Mouse (Mus musculus) limb, embryonic 15.5 days (tissue): ENCODE data around the gene Hhipl1. TPM values are rescaled to one million over a fixed set of nuclear protein-coding genes. Genes with fewer than 3 reads are reported as not detected.
A peak's percentile ranks its signal among the peaks of the same experiment; 100 is the strongest.

ENCODE experiments used
- ATAC-seq: fragments of 200-750 bp; cut with Nextera tagmentation; 2 replicates; pipeline ENCODE4 v1.8.0; 2017; ENCODE audit warnings: low read depth, moderate TSS enrichment; ENCODE audit not compliant: insufficient number of reproducible peaks, low FRiP score, low TSS enrichment
- H3K27ac ChIP-seq: fragments of 300-500 bp; sonication (generic); 2 replicates; pipeline ENCODE4 v1.5.1; 2015; ENCODE audit warnings: moderate library complexity, mild to moderate bottlenecking, inconsistent platforms
- H3K27me3 ChIP-seq: fragments of 300-500 bp; sonication (generic); 2 replicates; pipeline ENCODE4 v1.6.1; 2015; ENCODE audit warnings: inconsistent platforms
- H3K36me3 ChIP-seq: fragments of 300-500 bp; sonication (generic); 2 replicates; pipeline ENCODE4 v1.6.1; 2015; ENCODE audit warnings: inconsistent platforms
- H3K4me1 ChIP-seq: fragments of 300-500 bp; sonication (generic); 2 replicates; pipeline ENCODE4 v1.6.1; 2015; ENCODE audit warnings: inconsistent platforms
- H3K4me2 ChIP-seq: fragments of 300-500 bp; sonication (generic); 2 replicates; pipeline ENCODE4 v1.6.1; 2015; ENCODE audit warnings: mild to moderate bottlenecking, inconsistent platforms
- H3K4me3 ChIP-seq: fragments of 300-500 bp; sonication (generic); 2 replicates; pipeline ENCODE4 v1.5.1; 2015; ENCODE audit warnings: mild to moderate bottlenecking, inconsistent platforms
- H3K9ac ChIP-seq: fragments of 300-500 bp; sonication (generic); 2 replicates; pipeline ENCODE4 v1.6.1; 2015; ENCODE audit warnings: inconsistent platforms
- H3K9me3 ChIP-seq: fragments of 300-500 bp; sonication (generic); 2 replicates; pipeline ENCODE4 v1.6.1; 2016; ENCODE audit warnings: inconsistent platforms
- WGBS: fragments of 180-500 bp; shearing (Covaris S2); methylation state at CpG from one replicate; pipeline ENCODE4 v1.1.7; 2015; 5-methylcytosine and 5-hydroxymethylcytosine counted together
- polyA plus RNA-seq: library from polyadenylated mRNA; unstranded; fragments of >200 nt; fragmentation: Nextera tagmentation; extraction: Ambion mirVana; gene quantifications from 2 replicates; pipeline ENCODE4 v1.2.1, GENCODE M21; 2015

The Hhipl1 gene
- polyA plus RNA-seq = 0.97 and 1.4 TPM in 2 replicates

DNA sequence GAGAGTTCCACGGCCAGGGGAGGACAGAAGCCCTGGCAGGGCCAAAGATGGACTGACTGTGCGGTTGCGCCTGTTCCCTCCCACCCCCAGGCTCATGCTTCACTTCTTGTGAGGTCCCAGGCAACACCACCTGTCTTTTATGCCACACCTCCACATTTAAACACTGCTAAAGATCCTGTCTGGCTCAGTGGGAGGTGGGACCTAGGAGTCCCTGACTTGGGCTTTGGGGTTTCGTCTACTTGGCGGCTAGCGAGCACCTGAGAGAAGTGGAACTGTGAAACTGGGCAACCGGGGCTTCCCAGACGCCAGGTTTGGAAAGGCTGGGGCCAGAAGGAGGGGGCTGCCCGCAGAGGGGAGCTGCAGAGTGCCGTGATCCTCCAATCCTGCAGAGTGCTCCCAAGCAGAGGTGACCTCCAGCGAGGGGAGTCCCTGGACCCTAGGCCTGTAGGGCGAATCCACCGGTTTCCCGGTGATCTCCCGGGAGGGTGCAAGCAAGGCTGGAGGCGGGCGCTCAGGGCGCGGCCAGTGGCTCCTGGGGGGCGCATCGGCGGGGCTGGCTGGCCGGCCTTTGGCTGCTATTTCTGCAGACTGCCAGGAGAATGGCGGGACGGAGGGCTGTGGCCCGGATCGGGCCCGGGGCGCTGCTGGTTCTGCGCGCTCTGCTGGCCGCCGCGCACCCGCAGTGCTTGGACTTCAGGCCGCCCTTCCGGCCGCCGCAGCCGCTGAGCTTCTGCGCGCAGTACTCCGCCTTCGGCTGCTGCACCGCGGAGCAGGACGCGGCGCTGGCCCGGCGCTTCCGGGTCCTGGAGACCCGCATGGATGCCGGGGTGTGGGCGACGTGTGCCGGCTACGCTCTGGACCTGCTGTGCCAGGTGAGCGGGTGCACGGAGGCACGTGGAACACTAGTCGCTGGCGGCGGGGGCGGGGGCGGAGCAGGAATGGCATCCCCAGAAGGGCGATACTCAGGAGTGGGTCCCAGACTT is at the start of gene Hhipl1:
Gene Hhipl1, plus strand, starts transcription at position 459 of the 983 bp plus-strand sequence.
- 2% methylated on average over 66 of the region's 67 CpGs for WGBS
- no peaks in the 10 kb centered on the region for H3K36me3 ChIP-seq
- H3K9ac ChIP-seq = peak within 1 kb of the TSS; percentile 53
- H3K4me3 ChIP-seq = peak within 1 kb of the TSS; percentile 56
- H3K27ac ChIP-seq = no peak within 1 kb of the TSS
- H3K4me2 ChIP-seq = peak within 1 kb of the TSS; percentile 95
- ATAC-seq = 0 out of 2 replicates have a peak, but pooled peaks have one; percentile 33
- H3K27me3 ChIP-seq = peaks cover 49% of the 10 kb centered on the region
- peaks cover 36% of the 10 kb centered on the region for H3K4me1 ChIP-seq
- H3K9me3 ChIP-seq = no peaks in the 10 kb centered on the region

DNA sequence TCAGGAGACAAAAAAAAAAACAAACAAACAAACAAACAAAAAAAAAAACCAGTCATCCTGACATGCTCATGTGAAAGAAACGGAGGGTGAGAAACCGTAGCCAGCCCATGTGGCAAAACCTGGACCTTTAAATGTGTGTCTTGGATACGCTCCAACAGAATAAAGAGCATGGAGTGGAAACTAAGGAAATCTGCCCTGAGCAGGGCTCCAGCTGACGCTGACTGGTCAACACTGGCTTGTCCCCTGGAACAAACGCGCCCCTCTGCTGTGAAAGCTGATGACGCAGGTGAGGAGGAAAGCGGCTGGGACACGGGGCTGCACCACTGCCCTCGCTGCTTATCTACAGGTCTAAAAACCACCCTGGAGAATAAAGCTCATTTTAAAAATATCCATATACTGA is 49.3 kb upstream of the Hhipl1 start:
- no peak for ATAC-seq
- Histone ChIP-seq H3K4me1 (peaks cover 52% of the 10 kb centered on the region), H3K4me3 (no peak overlapping the region), H3K9ac (no peak overlapping the region), H3K36me3 (no peaks in the 10 kb centered on the region), H3K27ac (no peak overlapping the region), H3K27me3 (no peaks in the 10 kb centered on the region), H3K4me2 (no peak overlapping the region), H3K9me3 (no peaks in the 10 kb centered on the region)
- WGBS = 49% methylated on average over 10 of the region's 10 CpGs

GRCm38 (mm10) chr12:108259322-108260049 is 46.6 kb upstream of the Hhipl1 start:
- Histone ChIP-seq H3K4me2 (no peak overlapping the region), H3K4me1 (peaks cover 47% of the 10 kb centered on the region), H3K9ac (no peak overlapping the region), H3K27me3 (no peaks in the 10 kb centered on the region), H3K27ac (no peak overlapping the region), H3K9me3 (no peaks in the 10 kb centered on the region), H3K4me3 (no peak overlapping the region), H3K36me3 (no peaks in the 10 kb centered on the region)
- WGBS = 87% methylated on average over 24 of the region's 24 CpGs
- ATAC-seq = no peak

DNA sequence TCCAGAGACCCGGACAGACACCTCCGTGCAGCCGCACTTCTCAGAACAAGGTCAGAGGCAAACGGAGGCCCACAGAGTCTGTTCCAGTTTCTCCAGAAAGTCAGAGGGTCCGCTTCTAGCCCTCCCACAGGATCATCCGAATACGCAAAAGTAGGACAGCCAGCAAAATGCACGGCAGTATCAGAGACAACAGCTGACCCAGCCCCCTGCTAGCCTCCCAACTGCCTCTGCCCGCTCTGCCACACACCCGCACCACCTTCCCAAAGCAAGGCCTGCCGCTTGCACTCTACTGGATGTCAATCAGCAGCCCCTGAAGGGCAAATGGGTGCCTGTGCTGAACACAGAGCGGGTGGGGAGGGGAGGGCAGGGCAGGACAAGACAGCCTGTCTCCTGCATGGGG is 45.1 kb upstream of the Hhipl1 start:
- no peaks in the 10 kb centered on the region for H3K27me3 ChIP-seq
- peaks cover 53% of the 10 kb centered on the region for H3K4me1 ChIP-seq
- no peaks in the 10 kb centered on the region for H3K36me3 ChIP-seq
- no peak overlapping the region for H3K9ac ChIP-seq
- no peak overlapping the region for H3K27ac ChIP-seq
- 89% methylated on average over 12 of the region's 12 CpGs for WGBS
- no peak for ATAC-seq
- H3K9me3 ChIP-seq = no peaks in the 10 kb centered on the region
- no peak overlapping the region for H3K4me2 ChIP-seq
- no peak overlapping the region for H3K4me3 ChIP-seq

GRCm38 (mm10) chr12:108264918-108265317 is 41.2 kb upstream of the Hhipl1 start:
- Histone ChIP-seq H3K27me3 (no peaks in the 10 kb centered on the region), H3K4me1 (peaks cover 40% of the 10 kb centered on the region), H3K9me3 (no peaks in the 10 kb centered on the region), H3K9ac (no peak overlapping the region), H3K4me2 (no peak overlapping the region), H3K36me3 (no peaks in the 10 kb centered on the region), H3K4me3 (no peak overlapping the region), H3K27ac (no peak overlapping the region)
- WGBS = 80% methylated on average over 7 of the region's 7 CpGs
- no peak for ATAC-seq

DNA sequence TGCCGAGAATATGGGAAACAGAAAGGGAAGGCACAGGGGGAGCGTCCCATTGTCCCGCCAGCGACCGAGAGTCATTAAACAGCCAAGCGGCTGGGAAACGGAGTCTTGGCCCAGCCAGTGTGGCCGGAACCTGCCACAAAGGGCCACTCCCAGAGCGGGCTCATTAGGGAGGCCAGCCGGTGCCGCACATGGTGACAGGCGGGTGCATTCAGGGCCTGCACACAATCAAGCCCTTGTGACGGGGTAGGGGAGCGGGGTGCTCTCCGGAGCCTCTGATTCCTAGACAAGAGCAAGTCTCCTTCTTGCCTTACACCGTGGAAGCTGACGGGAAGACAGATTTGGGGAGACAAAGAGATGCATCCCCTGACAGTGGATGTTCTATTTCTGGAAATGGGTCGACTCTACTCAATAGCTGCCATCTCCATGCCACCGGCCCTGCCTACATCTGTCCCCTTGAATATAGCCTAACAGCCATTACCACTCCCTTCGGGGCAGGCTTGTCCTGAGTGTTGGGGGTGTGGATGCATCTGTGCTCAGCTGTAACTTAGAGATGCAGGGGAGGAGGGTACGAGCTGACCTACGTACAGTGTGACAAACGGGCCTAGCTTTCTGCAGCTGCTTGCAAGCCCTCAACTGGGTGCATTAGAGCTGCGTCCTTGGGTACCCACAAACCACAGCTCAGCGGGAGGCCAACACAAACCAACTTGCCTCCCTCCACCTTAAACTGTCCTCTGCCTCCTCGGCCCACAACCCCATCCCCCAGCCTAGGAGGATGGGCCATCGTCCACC is 40.0 kb upstream of the Hhipl1 start:
- H3K27ac ChIP-seq = no peak overlapping the region; the same call in 1 of the 2 replicates
- H3K4me3 ChIP-seq = no peak overlapping the region
- no peaks in the 10 kb centered on the region for H3K36me3 ChIP-seq
- ATAC-seq = no peak
- no peak overlapping the region for H3K9ac ChIP-seq
- no peaks in the 10 kb centered on the region for H3K9me3 ChIP-seq
- no peaks in the 10 kb centered on the region for H3K27me3 ChIP-seq
- H3K4me2 ChIP-seq = 0 out of 2 replicates have a peak overlapping the region, but pooled peaks have one; percentile 21
- 33% methylated on average over 27 of the region's 27 CpGs for WGBS
- peaks cover 45% of the 10 kb centered on the region for H3K4me1 ChIP-seq

DNA sequence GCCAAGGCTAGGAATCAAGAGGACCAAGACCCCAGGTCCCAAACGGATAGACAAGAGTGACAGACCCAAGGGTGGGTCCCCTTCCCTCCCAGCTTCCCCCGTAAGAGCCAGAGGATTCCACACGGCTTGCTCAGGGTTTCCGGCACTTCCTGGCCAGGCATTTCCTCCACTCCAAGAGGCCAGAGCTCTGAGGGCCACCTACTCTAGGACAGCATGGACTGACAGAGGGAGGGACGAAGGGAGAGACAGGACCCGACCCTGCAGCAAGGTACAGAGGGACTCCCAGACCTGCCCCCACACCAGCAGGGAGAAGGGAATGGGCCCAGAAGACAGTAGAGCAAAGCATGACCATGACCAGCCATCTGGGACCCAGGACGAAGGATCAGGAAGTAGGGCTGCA is 38.4 kb upstream of the Hhipl1 start:
- Histone ChIP-seq H3K4me2 (no peak overlapping the region), H3K27ac (no peak overlapping the region), H3K27me3 (no peaks in the 10 kb centered on the region), H3K36me3 (no peaks in the 10 kb centered on the region), H3K9me3 (no peaks in the 10 kb centered on the region), H3K4me3 (no peak overlapping the region), H3K4me1 (peaks cover 59% of the 10 kb centered on the region), H3K9ac (no peak overlapping the region)
- ATAC-seq = no peak
- 80% methylated on average over 7 of the region's 7 CpGs for WGBS

DNA sequence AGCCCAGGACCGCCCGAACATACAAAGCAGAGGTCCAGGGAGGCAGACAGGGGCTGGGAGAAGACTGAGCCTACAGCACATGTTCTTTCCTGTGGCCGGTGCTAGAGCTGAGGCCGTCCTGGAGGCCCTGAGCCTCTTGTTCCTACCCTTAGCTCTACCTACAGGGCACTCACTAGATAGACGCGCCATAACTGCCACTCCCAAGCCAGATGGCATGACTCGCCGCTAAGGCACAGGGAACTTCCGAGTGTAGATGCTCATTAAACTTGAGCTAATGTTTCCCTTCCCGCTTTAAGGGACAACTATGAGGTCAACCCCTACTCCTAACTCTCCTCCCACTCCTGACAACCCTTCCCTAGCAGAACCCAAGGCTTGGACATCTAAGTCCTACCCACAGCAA is 37.1 kb upstream of the Hhipl1 start:
- Histone ChIP-seq H3K27me3 (no peaks in the 10 kb centered on the region), H3K4me3 (no peak overlapping the region), H3K27ac (no peak overlapping the region), H3K9ac (no peak overlapping the region), H3K36me3 (no peaks in the 10 kb centered on the region), H3K4me1 (peaks cover 61% of the 10 kb centered on the region), H3K4me2 (no peak overlapping the region), H3K9me3 (no peaks in the 10 kb centered on the region)
- 84% methylated on average over 10 of the region's 10 CpGs for WGBS
- no peak for ATAC-seq

DNA sequence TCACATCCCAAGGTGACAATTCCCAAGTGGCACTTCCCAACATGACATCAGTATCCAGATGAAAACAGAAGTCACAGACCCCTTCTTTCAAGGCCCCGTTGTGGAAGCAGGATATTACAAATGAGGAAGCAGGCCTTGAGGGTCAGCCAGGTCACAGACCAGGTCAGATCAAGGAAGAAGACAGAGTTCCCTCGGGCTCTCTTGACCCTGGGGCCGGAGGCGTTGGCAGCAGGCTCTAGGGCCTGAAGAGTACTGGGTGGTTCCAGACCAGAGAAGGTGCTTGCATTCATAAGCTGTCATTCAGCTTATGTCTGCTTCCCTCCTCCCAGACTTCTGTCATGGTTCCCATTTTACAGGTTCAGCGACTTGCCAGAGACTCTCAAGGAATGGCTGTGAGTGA is 36.4 kb upstream of the Hhipl1 start:
- Histone ChIP-seq H3K27me3 (no peaks in the 10 kb centered on the region), H3K9ac (no peak overlapping the region)
- WGBS = 70% methylated on average over 5 of the region's 5 CpGs

GRCm38 (mm10) chr12:108270240-108270919 is 35.7 kb upstream of the Hhipl1 start:
- no peak for ATAC-seq
- Histone ChIP-seq H3K4me2 (no peak overlapping the region), H3K27me3 (no peaks in the 10 kb centered on the region), H3K36me3 (no peaks in the 10 kb centered on the region), H3K9me3 (no peaks in the 10 kb centered on the region), H3K27ac (no peak overlapping the region), H3K9ac (no peak overlapping the region), H3K4me3 (no peak overlapping the region), H3K4me1 (peaks cover 61% of the 10 kb centered on the region)
- 74% methylated on average over 13 of the region's 13 CpGs for WGBS

More for the DNA sequence above, 36.4 kb upstream of the Hhipl1 start:
- Histone ChIP-seq H3K4me1 (peaks cover 62% of the 10 kb centered on the region), H3K27ac (no peak overlapping the region), H3K36me3 (no peaks in the 10 kb centered on the region), H3K4me2 (no peak overlapping the region), H3K9me3 (no peaks in the 10 kb centered on the region), H3K4me3 (no peak overlapping the region)
- no peak for ATAC-seq
